Mouse (Mus musculus): ENCODE results near the gene 2300009A05Rik.

The 2300009A05Rik gene

DNA sequence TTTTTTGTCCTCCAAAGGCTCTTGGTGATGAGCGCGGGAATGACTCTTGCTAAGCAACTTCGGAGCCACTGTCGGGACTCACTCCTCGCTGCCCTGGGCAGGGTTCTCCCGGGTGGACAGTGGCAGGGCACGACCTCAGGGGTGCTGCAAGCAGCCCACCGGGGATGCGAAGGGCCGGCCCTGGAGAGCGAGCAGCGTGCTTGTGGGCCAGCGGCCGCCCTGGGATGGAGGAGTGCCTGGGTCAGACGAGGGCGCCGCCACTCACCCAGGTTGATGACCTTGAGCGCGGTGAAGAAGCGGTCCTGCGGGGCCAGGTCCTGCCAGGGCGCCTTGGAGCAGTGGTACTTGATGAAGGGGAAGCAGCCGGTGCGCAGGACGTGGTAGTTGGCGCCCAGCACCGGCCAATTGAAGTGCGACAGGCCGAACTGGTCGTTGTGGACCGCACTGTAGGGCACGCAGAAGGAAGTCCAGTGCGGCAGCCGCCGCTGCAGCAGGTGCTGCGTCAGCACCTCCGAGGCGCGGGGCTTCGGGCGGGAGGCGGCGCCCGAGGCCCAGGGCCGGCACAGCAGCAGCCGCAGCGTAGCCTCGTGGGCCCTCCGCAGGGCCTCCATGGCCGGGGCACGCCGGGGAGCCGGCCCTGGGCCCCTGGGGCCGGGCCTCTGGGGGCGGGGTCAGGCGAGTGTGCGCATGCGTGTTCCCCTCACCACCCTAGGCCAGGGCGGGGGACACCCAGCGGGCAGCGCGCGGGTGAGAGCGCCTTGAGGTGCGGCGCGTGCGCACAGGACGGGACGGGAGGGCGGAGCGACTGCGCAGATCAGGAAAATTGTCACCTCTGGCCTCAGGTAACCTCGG, at the start of gene 2300009A05Rik:
TSS of gene 2300009A05Rik (minus strand) at position 636 of the 852 bp plus-strand sequence.
- peak; percentile 14; the same call in 1 of the 2 replicates for TF ChIP-seq GATA4 (IDR thresholded peaks at IDR 0.05; ENCODE audit: insufficient replicate concordance, low read length)

DNA sequence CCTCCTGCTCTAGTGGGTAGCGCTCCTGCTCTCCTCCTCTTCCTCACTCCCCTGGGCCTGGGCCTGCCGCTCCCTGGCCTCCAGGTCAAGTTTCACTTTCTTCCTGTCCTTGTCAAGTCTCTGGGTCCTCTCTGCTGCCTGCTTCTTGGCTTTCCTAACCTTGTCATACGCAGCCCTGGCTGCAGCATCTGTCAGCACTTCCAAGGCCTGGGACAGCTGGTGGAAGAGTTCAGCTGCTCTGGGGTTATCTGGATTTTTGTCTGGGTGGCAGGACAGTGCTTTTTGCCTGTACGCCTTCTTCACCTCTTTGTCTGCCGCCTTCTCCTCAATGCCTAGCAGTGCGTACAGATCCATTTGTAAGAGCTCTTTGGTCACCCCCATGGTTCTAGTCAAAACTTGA, 44.6 kb upstream of the 2300009A05Rik start:
- TF ChIP-seq GATA4 (IDR thresholded peaks at IDR 0.05; ENCODE audit: insufficient replicate concordance, low read length) = no peak

DNA sequence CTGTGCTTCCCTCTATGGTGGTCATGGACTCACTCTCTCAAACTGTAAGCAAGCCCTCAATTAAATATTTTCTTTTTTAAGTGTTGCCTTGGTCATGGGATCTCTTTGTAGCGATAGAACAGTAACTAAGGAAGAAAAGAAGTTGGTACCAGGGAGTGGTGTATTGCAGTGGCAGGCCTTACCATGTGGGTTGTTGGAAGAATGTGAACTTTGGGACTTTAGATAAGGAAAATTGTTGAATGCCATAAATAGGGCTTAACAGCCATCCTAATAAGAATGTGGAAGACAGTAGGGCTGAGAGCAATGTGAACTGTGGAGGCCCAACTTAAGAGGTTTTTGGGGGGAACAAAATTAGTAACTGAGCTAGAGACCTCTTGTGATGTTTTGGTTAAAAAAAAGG, 31.6 kb upstream of the 2300009A05Rik start:
- no peak for TF ChIP-seq GATA4 (IDR thresholded peaks at IDR 0.05; ENCODE audit: insufficient replicate concordance, low read length)

DNA sequence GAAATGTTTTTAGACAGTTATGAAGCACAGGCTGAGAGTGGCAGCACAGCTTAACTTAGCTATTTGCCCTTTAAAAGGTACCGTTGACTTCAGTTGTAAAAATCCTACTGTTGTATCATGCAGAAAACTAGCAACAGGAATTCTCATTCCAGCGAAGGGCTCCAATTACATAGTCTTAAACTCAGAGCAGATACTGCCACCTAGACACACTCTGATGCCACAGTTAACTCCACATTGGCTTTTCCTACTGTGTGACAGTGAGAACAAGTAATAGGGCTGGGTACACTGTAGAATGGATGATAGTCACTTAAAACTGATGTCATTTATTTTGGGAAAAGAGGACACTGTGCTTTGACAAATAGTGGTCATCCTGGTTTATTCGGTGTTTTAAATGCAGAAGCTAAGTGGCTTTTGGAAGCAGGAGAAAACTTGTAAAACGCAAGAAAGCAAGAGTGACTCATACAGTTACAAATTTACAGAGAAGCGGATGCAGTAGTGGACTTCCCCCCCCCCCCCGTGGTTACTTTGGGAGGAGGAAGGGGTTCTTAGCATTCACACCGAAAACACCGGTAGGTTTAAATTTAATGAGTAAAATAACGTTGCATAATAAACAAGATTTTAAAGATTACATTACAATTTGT, 22.2 kb upstream of the 2300009A05Rik start:
- no peak for TF ChIP-seq GATA4 (IDR thresholded peaks at IDR 0.05; ENCODE audit: insufficient replicate concordance, low read length)

DNA sequence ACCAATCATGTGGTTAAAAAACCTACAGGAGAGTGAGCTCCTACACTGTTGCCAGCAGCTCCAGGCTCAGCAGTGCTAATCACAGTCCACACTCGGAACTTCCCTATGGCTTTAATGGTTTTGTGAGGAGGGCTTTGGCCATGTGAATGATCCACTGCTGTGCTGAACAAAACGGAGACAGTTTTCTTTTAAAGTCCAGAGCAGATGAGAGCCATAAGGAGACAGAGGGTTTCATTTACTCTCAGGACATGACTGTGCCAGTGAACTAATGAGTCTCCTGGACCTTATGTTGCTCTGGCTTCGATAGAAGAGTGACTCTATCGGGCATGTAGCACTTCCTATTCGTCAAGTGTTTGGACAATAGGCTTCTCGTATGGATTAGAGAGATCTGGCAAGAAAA, 21.4 kb upstream of the 2300009A05Rik start:
- TF ChIP-seq GATA4 (IDR thresholded peaks at IDR 0.05; ENCODE audit: insufficient replicate concordance, low read length) = no peak

DNA sequence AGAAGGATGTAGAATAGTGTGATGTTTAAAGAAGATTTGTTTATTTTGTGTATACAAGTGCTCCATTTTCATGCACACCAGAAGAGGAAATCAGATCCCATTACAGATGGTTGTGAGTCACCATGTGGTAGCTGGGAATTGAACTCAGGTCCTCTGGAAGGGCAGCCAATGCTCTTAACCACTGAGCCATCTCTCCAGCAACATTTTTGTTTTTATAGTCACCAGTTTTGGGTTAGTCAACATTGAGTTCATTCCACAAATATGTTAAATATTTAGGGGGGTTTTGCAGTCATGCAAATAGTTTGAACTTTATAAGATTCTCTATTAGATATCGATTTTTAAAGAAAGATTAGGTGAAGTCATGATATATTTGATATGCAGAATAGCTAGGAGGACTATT, 1.1 kb upstream of the 2300009A05Rik start:
- no peak for TF ChIP-seq GATA4 (IDR thresholded peaks at IDR 0.05; ENCODE audit: insufficient replicate concordance, low read length)

DNA sequence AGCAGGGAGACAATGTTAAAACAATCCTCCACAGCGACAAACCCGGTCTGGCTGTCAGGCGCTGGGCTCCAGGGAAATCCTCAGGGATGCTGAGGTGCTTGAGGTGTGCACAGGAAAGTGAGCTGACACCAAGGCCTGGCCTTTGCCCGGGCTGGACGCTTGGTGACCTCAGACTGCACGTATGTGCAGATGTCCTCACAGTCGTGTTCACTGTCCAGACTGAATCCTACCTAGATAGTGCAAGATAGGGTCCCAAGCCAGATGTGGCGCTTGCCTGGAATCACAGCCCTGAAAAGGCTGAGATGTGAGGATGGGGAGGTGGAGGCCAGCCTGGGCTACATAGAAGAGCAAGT, 393 bp upstream of the 2300009A05Rik start:
- TF ChIP-seq GATA4 (IDR thresholded peaks at IDR 0.05; ENCODE audit: insufficient replicate concordance, low read length) = no peak; the same call in 1 of the 2 replicates

DNA sequence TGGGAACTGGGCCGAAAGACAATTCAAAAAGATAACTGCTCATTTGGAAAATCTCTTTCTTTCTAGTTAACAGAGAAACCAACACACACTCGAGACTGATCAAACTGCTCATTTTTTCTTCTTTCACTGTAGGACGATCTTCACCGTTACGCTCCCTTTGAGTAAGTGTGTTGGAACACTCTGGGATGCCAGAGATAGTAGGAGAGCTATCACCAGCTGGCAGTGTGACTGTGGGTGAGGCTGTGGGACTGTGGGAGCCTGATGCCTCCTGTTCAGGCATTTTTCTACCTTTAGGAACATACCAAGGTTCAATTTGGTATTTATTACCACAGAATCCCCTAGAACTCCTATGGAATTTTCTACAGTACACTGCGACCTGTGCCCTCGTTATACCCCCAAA, 3.4 kb downstream of the 2300009A05Rik start:
- no peak for TF ChIP-seq GATA4 (IDR thresholded peaks at IDR 0.05; ENCODE audit: insufficient replicate concordance, low read length)

DNA sequence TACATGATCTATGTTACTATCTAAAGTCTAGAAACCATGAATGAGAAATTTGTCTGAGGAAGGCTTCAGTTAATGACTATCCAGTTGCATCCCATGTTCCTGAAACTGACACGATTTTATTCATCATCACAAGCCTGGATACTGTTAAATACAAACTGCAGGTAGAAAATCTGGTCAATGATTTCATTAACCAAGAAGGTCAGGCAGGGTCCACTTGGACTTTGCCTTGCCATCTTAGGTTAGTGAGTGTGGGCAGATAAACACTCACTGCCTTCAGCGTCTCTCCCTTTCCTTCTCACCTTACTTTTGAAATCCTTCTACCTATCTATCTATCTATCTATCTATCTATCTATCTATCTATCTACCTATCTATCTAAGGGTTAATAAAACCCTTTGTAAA, 7.7 kb downstream of the 2300009A05Rik start:
- no peak for TF ChIP-seq GATA4 (IDR thresholded peaks at IDR 0.05; ENCODE audit: insufficient replicate concordance, low read length)

DNA sequence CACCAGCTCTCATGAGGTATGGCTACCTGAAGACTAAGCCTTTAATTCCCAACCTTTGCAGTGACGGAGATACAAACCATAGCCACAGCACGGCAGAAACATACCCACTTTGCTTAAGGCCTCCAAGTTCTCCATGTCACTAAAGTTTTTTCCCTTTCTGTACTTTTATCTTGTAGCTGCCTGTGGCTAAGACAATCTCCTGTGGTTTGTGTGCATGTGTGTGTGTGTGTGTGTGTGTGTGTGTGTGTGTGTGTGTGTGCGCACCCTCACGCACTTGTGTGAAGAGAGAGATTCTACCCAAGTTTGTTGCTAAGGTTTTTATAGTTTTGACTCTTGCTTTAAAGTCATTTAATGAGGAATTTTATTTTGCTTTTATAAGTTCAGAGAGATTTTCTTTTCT, 16.3 kb downstream of the 2300009A05Rik start:
- TF ChIP-seq GATA4 (IDR thresholded peaks at IDR 0.05; ENCODE audit: insufficient replicate concordance, low read length) = no peak

DNA sequence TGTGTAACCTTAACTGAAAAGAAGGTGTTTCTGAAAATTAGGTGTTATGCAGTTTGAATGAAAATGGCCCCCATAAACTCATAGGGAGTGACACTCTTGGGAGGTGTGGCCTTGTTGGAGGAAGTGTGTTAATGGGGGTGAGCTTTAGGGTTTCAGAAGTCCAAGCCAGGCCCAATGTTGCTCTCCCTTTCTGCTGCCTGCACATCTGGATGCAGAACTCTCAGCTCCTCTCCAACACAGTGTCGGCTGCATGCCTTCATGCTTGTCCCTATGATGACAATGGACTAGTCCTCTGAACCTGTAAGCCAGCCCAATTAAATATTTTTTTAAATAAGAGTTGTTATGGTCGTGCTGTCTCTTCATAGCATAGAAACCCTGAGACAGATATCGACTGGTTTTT, 18.7 kb downstream of the 2300009A05Rik start:
- no peak for TF ChIP-seq GATA4 (IDR thresholded peaks at IDR 0.05; ENCODE audit: insufficient replicate concordance, low read length)

DNA sequence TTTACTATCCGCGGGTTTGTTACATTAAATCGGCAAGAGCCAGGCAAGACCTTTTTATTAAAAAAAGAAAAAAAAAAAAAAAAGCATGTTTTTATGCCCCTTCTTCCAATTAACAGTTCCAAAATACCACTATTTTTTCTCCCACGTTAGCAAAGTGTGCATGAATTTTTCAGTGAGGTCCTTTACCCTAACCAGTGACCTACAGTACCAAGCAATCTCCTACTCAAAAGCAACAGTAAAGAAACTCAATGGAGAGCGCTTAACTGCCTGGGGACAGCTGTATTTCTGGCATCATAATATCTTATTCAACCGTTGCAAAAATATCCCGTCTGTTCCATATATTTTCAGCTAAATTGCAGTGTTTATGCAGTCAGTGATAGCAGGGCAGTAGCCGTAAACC, 20.9 kb downstream of the 2300009A05Rik start:
- TF ChIP-seq GATA4 (IDR thresholded peaks at IDR 0.05; ENCODE audit: insufficient replicate concordance, low read length) = no peak

DNA sequence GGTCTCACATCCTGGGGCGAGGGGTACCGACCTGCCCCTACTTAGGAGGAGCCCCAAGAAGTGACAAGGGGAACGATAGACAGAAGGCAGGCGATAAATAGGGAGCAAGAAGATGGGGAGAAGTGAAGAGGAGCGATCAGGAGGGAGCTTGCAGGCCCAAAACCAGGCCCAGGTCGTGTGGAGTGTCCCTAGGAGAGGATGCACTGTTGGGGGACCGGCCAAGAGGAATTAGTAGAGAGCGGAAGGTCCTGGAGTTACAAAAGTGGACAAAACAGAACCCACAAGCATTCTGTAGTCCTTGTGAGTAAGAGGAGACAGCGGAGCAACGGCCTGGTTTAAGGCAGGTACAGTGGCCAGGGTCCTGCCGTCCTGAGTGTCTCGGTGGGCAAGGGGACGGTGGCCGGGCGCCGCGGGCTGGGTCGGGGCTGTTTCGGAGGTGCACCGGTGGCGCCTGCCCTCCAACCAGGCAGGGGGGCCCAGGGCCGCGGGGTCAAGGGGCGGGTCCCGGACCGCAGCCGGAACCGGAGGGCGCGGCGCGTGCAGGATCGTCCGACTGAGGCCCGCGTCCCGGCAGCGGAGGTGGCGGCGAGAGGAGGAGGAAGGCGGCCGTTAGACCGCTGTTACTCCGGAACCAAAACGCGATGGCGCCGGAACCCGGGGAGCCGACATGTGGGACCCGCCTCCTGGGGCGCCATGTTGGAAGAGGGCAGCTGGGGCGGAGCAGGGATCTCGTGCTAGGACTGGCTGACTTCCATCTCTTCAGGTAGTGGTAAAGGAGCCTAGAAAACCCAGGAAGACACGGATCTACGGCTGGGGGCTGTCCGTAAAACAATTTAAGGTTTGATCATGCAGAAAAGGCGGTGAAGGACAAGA, 21.5 kb downstream of the 2300009A05Rik start, which contains the start of gene Map2k5:
TSS of gene Map2k5 (minus strand) at position 633 of the 873 bp plus-strand sequence.
- no peak for TF ChIP-seq GATA4 (IDR thresholded peaks at IDR 0.05; ENCODE audit: insufficient replicate concordance, low read length)

DNA sequence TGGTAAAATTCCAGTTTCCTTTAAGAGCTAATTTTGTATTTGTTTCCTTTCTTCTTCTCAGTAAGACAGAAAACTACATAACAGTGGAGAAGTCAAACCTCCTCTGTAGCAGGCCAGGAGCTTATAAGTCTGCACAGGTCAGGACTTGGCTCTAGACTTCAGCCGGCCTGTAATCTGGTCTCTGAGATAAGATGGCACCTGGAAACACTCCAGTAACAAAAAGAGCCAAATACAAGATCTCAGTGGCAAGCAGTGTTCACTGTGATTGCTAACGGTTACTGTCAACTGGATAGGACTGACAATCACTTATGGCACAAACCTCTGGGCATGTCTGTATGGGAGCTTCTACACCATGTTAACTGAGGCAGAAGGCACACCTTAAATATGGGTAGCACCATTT, 25.7 kb downstream of the 2300009A05Rik start:
- TF ChIP-seq GATA4 (IDR thresholded peaks at IDR 0.05; ENCODE audit: insufficient replicate concordance, low read length) = 0 out of 2 replicates have a peak, but pooled peaks have one; percentile 22

DNA sequence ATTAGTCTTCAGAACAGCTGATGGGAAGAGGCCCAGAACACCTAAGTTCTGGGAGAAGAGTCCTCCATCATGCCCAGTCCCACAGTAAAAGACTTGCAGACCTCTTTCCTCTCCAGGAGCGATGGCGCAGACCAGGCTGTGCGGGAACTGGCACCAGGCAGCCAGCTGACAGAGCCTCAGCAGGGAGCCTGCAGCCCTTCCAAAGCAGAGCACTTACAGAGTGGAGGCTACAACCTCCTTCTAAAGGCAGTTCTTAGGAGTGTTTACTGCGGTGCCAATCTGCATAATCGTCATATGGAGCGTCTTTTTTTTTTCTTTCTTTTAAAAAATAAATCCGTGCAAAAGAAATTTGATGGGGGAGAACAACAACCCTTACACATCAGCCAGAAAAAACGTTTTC, 26.5 kb downstream of the 2300009A05Rik start:
- TF ChIP-seq GATA4 (IDR thresholded peaks at IDR 0.05; ENCODE audit: insufficient replicate concordance, low read length) = no peak
